In the genomic region with DNA sequence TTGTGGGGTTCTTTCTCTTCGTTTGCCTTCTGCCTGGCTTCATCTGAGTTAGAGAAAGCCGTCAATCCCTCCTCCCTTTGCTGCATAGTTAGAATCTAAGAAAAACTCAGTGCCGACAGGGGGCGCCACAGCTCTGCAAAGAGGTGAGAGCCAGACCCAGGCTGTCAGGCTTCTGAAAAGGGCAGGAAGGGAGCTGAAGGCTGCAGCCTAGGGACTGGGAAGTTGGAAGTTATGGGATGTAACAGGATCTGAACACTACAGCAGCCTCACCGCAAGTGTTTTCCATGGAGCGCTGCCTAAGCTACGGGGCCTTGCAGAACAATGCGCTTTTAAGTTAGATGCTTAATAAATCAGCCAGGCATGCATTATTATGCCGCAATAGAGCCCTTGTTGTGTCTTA, we compare ENCODE assay signal across 8 mouse cellular contexts.
DNase-seq lines count a peak whose midpoint lies in the region; ATAC-seq and TF ChIP-seq lines count a peak whose summit lies in the region.

No protein-coding gene starts in this region.

- WGBS in cerebellum, adult 2 months = 16% methylated on average over 9 of the region's 9 CpGs
- whole genome bisulfite sequencing in forebrain, postnatal 0 days = 6% methylated on average over 9 of the region's 9 CpGs
- WGBS in hindbrain, embryonic 11.5 days = 10% methylated on average over 9 of the region's 9 CpGs
- 32% methylated on average over 9 of the region's 9 CpGs for WGBS in lung, embryonic 14.5 days

- H3K27ac ChIP-seq in cerebellum, adult 2 months (ENCODE audit: insufficient read depth, low read length) = no peak overlapping the region
- no peak overlapping the region for H3K27ac ChIP-seq in forebrain, postnatal 0 days (ENCODE audit: low read depth, low read length)
- no peak overlapping the region for H3K27ac ChIP-seq in hindbrain, embryonic 11.5 days (ENCODE audit: low read depth, low read length)
- H3K27ac ChIP-seq in lung, embryonic 14.5 days (ENCODE audit: low read depth) = no peak overlapping the region

- no peaks in the 10 kb centered on the region for H3K27me3 ChIP-seq in cerebellum, adult 2 months (ENCODE audit: control insufficient read depth, insufficient read depth, low read length)
- no peaks in the 10 kb centered on the region for H3K27me3 ChIP-seq in forebrain, postnatal 0 days (ENCODE audit: insufficient read depth, low read length)
- H3K27me3 ChIP-seq in hindbrain, embryonic 11.5 days (ENCODE audit: control insufficient read depth, insufficient read depth, low read length) = no peaks in the 10 kb centered on the region
- H3K27me3 ChIP-seq in lung, embryonic 14.5 days (ENCODE audit: insufficient read depth, low read length) = no peaks in the 10 kb centered on the region

- H3K4me3 ChIP-seq in cerebellum, adult 2 months (replicated peaks; ENCODE audit: insufficient read depth, low read depth, low read length) = no peak overlapping the region
- H3K4me3 ChIP-seq in forebrain, postnatal 0 days (ENCODE audit: low read depth, low read length) = no peak overlapping the region
- H3K4me3 ChIP-seq in hindbrain, embryonic 11.5 days (ENCODE audit: low read depth, low read length) = no peak overlapping the region
- no peak overlapping the region for H3K4me3 ChIP-seq in lung, embryonic 14.5 days (ENCODE audit: low read depth, low read length)

- peak; percentile 96 for ATAC-seq in forebrain, postnatal 0 days
- ATAC-seq in hindbrain, embryonic 11.5 days (ENCODE audit: low FRiP score) = peak; percentile 60
- ATAC-seq in lung, embryonic 14.5 days (ENCODE audit: insufficient read depth) = peak; percentile 70

- no peaks in the 10 kb centered on the region for H3K4me1 ChIP-seq in cerebellum, adult 2 months (ENCODE audit: control insufficient read depth, insufficient read depth, low read length)
- 0 out of 2 replicates have a peak, but pooled peaks cover 6% of the 10 kb centered on the region for H3K4me1 ChIP-seq in forebrain, postnatal 0 days (ENCODE audit: insufficient read depth)
- no peaks in the 10 kb centered on the region for H3K4me1 ChIP-seq in hindbrain, embryonic 11.5 days (replicated peaks; ENCODE audit: control insufficient read depth, insufficient read depth, low read length)
- H3K4me1 ChIP-seq in lung, embryonic 14.5 days (ENCODE audit: insufficient read depth) = no peaks in the 10 kb centered on the region

- no peak for TF ChIP-seq POLR2A in cerebellum, adult 2 months (IDR thresholded peaks at IDR 0.05; ENCODE audit: borderline replicate concordance, insufficient read depth, low read length)

- no peaks in the 10 kb centered on the region for H3K36me3 ChIP-seq in forebrain, postnatal 0 days (ENCODE audit: insufficient read depth)
- no peaks in the 10 kb centered on the region for H3K36me3 ChIP-seq in hindbrain, embryonic 11.5 days (ENCODE audit: control insufficient read depth, insufficient read depth, low read length)
- no peaks in the 10 kb centered on the region for H3K36me3 ChIP-seq in lung, embryonic 14.5 days (ENCODE audit: insufficient read depth)

- DNase-seq in Muller cell, postnatal 12 days (ENCODE audit: inconsistent ontology term) = peak; percentile 91
- peak; percentile 81 to 88 for DNase-seq in cerebellum, adult 2 months
- peak; percentile 96 for DNase-seq in forebrain, postnatal 0 days
- peak; percentile 97 for DNase-seq in hindbrain, embryonic 11.5 days (ENCODE audit: low spot score)
- DNase-seq in layer of hippocampus, adult 8-10 months (ENCODE audit: low spot score in 2 of 2) = peak; percentile 91 to 98
- peak; percentile 97 for DNase-seq in lung, embryonic 14.5 days
- DNase-seq in retina, adult 2 months (ENCODE audit: low read depth, low spot score) = peak; percentile 64
- peak; percentile 81 to 86 for DNase-seq in urinary bladder, postnatal 36 days (ENCODE audit: low spot score in 2 of 2)

- peak overlapping the region; percentile 11 for H3K4me2 ChIP-seq in forebrain, postnatal 0 days (ENCODE audit: low read depth)
- H3K4me2 ChIP-seq in hindbrain, embryonic 11.5 days (replicated peaks; ENCODE audit: low read depth, low read length) = peak overlapping the region; percentile 6; the same call in 1 of the 2 replicates
- no peak overlapping the region for H3K4me2 ChIP-seq in lung, embryonic 14.5 days

- no peaks in the 10 kb centered on the region for H3K9me3 ChIP-seq in forebrain, postnatal 0 days (ENCODE audit: low read length)
- H3K9me3 ChIP-seq in hindbrain, embryonic 11.5 days (ENCODE audit: control insufficient read depth, low read length) = no peaks in the 10 kb centered on the region
- H3K9me3 ChIP-seq in lung, embryonic 14.5 days (ENCODE audit: low read depth, low read length) = no peaks in the 10 kb centered on the region

- no peak overlapping the region for H3K9ac ChIP-seq in forebrain, postnatal 0 days
- H3K9ac ChIP-seq in hindbrain, embryonic 11.5 days (ENCODE audit: low read depth, low read length) = no peak overlapping the region
- H3K9ac ChIP-seq in lung, embryonic 14.5 days = no peak overlapping the region

- peak; percentile 85 for TF ChIP-seq CTCF in cerebellum, adult 2 months (IDR thresholded peaks at IDR 0.05; ENCODE audit: borderline replicate concordance, insufficient read depth, low read depth, low read length)
- TF ChIP-seq CTCF in forebrain, postnatal 0 days (IDR thresholded peaks at IDR 0.05; ENCODE audit: low read depth) = peak; percentile 92
- TF ChIP-seq CTCF in lung, embryonic 14.5 days (IDR thresholded peaks at IDR 0.05; ENCODE audit: low read depth) = peak; percentile 85
